Mouse (Mus musculus): ENCODE measurements around the gene 4930519G04Rik.

DNA sequence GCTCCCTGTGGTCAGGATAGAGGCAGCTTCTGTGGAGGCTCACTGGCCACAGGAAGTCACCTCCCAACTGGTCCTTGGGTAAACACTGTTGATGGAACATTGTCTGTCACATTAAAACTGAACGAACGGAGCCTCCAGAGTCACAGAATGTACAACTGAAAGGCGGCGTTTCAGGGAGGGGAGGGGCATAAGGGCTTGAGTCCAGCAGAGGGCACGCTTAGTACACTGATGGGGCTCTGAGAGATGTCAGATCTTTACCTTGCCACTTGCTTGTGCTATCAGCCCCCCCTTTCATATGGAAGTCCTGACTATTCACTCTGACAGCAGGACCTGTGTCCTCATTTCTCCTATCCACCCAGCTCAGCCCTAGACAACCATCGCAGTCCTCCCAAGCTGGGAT is 22.4 kb downstream of the 4930519G04Rik start:
- no peak for TF ChIP-seq GATA1 (IDR thresholded peaks at IDR 0.05; ENCODE audit: low read length)
- TF ChIP-seq TAL1 (IDR thresholded peaks at IDR 0.05; ENCODE audit: low read length), result no peak

All from erythroblast, embryonic 14.5 days (primary cell).